Mouse (Mus musculus) liver, embryonic 13.5 days (tissue): ENCODE results near the gene Hes5. TPM values are rescaled to one million over a fixed set of nuclear protein-coding genes. Genes with fewer than 3 reads are reported as not detected.

Experiments
- ATAC-seq: fragments of 200-750 bp; cut with Nextera tagmentation; 2 replicates; pipeline ENCODE4 v1.8.0; 2017; ENCODE audit warnings: low read depth, mild to moderate bottlenecking, moderate number of reproducible peaks, moderate library complexity
- DNase-seq: peaks from one replicate; pipeline ENCODE4 v3.0.0; 2022
- H3K27ac ChIP-seq: fragments of 300-500 bp; sonication (generic); 2 replicates; pipeline ENCODE4 v1.5.1; 2015; ENCODE audit warnings: moderate library complexity, mild to moderate bottlenecking, inconsistent platforms
- H3K27me3 ChIP-seq: fragments of 300-500 bp; sonication (generic); 2 replicates; pipeline ENCODE4 v1.6.1; 2015; ENCODE audit warnings: mild to moderate bottlenecking, inconsistent platforms
- H3K36me3 ChIP-seq: fragments of 300-500 bp; sonication (generic); 2 replicates; pipeline ENCODE4 v1.6.1; 2015; ENCODE audit warnings: mild to moderate bottlenecking, inconsistent platforms
- H3K4me1 ChIP-seq: fragments of 300-500 bp; sonication (generic); replicated peaks from 2 replicates; pipeline ENCODE4 v1.6.1; 2015; ENCODE audit warnings: inconsistent platforms
- H3K4me2 ChIP-seq: fragments of 300-500 bp; sonication (generic); 2 replicates; pipeline ENCODE4 v1.6.1; 2015; ENCODE audit warnings: inconsistent platforms, mild to moderate bottlenecking, moderate library complexity
- H3K4me3 ChIP-seq: fragments of 300-500 bp; sonication (generic); replicated peaks from 2 replicates; pipeline ENCODE4 v1.5.1; 2015; ENCODE audit warnings: mild to moderate bottlenecking, inconsistent platforms
- H3K9ac ChIP-seq: fragments of 300-500 bp; sonication (generic); 2 replicates; pipeline ENCODE4 v1.6.1; 2015; ENCODE audit warnings: mild to moderate bottlenecking, inconsistent platforms
- H3K9me3 ChIP-seq: fragments of 300-500 bp; sonication (generic); replicated peaks from 2 replicates; pipeline ENCODE4 v1.6.1; 2016; ENCODE audit warnings: inconsistent platforms
- WGBS: fragments of 180-500 bp; shearing (Covaris S2); methylation state at CpG from one replicate; pipeline ENCODE4 v1.1.7; 2015; ENCODE audit not compliant: insufficient replicate concordance; 5-methylcytosine and 5-hydroxymethylcytosine counted together
- polyA plus RNA-seq: library from polyadenylated mRNA; unstranded; fragments of >200 nt; fragmentation: Nextera tagmentation; extraction: Ambion mirVana; gene quantifications from 2 replicates; pipeline ENCODE4 v1.2.1, GENCODE M21; 2015

Gene Hes5
- polyA plus RNA-seq, 1 experiment from 2014 or later: 0.23 TPM

- no peaks in the 10 kb centered on the region for H3K4me1 ChIP-seq
- DNase-seq (no peak), ATAC-seq (no peak)
- H3K9ac ChIP-seq: no peak overlapping the region
- H3K4me3 ChIP-seq: no peak overlapping the region
- 0 out of 2 replicates have a peak, but pooled peaks cover under 1% of the 10 kb centered on the region for H3K27me3 ChIP-seq
- H3K36me3 ChIP-seq: no peaks in the 10 kb centered on the region
- H3K4me2 ChIP-seq: no peak overlapping the region
- H3K9me3 ChIP-seq: no peaks in the 10 kb centered on the region
- H3K27ac ChIP-seq: no peak overlapping the region
- 52% methylated on average over 4 of the region's 4 CpGs for WGBS
Observed at GRCm38 (mm10) chr4:154994876-154995275, 34.2 kb downstream of the Hes5 start.

GRCm38 (mm10) chr4:154996572-154997154 is 35.9 kb downstream of the Hes5 start:
- Histone ChIP-seq H3K27me3 (no peaks in the 10 kb centered on the region), H3K4me3 (no peak overlapping the region), H3K4me2 (no peak overlapping the region), H3K4me1 (no peaks in the 10 kb centered on the region), H3K36me3 (no peaks in the 10 kb centered on the region), H3K27ac (no peak overlapping the region), H3K9ac (no peak overlapping the region), H3K9me3 (no peaks in the 10 kb centered on the region)
- WGBS: 42% methylated on average over 8 of the region's 8 CpGs
- ATAC-seq (no peak), DNase-seq (no peak)

- ATAC-seq (no peak), DNase-seq (no peak)
- H3K27ac ChIP-seq: no peak overlapping the region
- H3K4me2 ChIP-seq: no peak overlapping the region
- no peaks in the 10 kb centered on the region for H3K27me3 ChIP-seq
- no peak overlapping the region for H3K9ac ChIP-seq
- WGBS: 34% methylated on average over 5 of the region's 5 CpGs
- H3K36me3 ChIP-seq: no peaks in the 10 kb centered on the region
- H3K4me3 ChIP-seq: no peak overlapping the region
- no peaks in the 10 kb centered on the region for H3K4me1 ChIP-seq
- no peaks in the 10 kb centered on the region for H3K9me3 ChIP-seq
Observed at GRCm38 (mm10) chr4:154999379-154999778, 38.7 kb downstream of the Hes5 start.

- DNase-seq (no peak), ATAC-seq (no peak)
- Histone ChIP-seq H3K9me3 (no peaks in the 10 kb centered on the region), H3K4me1 (no peaks in the 10 kb centered on the region), H3K27ac (no peak overlapping the region), H3K27me3 (no peaks in the 10 kb centered on the region), H3K4me2 (no peak overlapping the region), H3K36me3 (no peaks in the 10 kb centered on the region), H3K9ac (no peak overlapping the region), H3K4me3 (no peak overlapping the region)
- WGBS: 71% methylated on average over 3 of the region's 3 CpGs
Observed at GRCm38 (mm10) chr4:155005278-155005677, 44.6 kb downstream of the Hes5 start.

GRCm38 (mm10) chr4:155006296-155006695 is 45.6 kb downstream of the Hes5 start:
- Histone ChIP-seq H3K36me3 (no peaks in the 10 kb centered on the region), H3K4me2 (no peak overlapping the region), H3K27me3 (0 out of 2 replicates have a peak, but pooled peaks cover 3% of the 10 kb centered on the region), H3K9ac (no peak overlapping the region), H3K27ac (no peak overlapping the region), H3K4me1 (no peaks in the 10 kb centered on the region), H3K9me3 (no peaks in the 10 kb centered on the region), H3K4me3 (no peak overlapping the region)
- DNase-seq (no peak), ATAC-seq (no peak)
- 56% methylated on average over 10 of the region's 10 CpGs for WGBS

- H3K4me1 ChIP-seq: no peaks in the 10 kb centered on the region
- H3K4me3 ChIP-seq: no peak overlapping the region
- no peak overlapping the region for H3K4me2 ChIP-seq
- no peak overlapping the region for H3K27ac ChIP-seq
- no peak for DNase-seq
- no peak for ATAC-seq
- H3K9me3 ChIP-seq: no peaks in the 10 kb centered on the region
- no peaks in the 10 kb centered on the region for H3K36me3 ChIP-seq
- H3K27me3 ChIP-seq: 0 out of 2 replicates have a peak, but pooled peaks cover 3% of the 10 kb centered on the region
- WGBS: 75% methylated on average over 3 of the region's 3 CpGs
- H3K9ac ChIP-seq: no peak overlapping the region
Observed at GRCm38 (mm10) chr4:155007641-155008040, 46.9 kb downstream of the Hes5 start.

GRCm38 (mm10) chr4:155008075-155008474 is 47.4 kb downstream of the Hes5 start:
- no peak overlapping the region for H3K4me3 ChIP-seq
- no peaks in the 10 kb centered on the region for H3K36me3 ChIP-seq
- H3K27ac ChIP-seq: no peak overlapping the region
- H3K4me2 ChIP-seq: no peak overlapping the region
- no peak overlapping the region for H3K9ac ChIP-seq
- 0 out of 2 replicates have a peak, but pooled peaks cover 3% of the 10 kb centered on the region for H3K27me3 ChIP-seq
- H3K4me1 ChIP-seq: no peaks in the 10 kb centered on the region
- ATAC-seq (no peak), DNase-seq (no peak)
- no peaks in the 10 kb centered on the region for H3K9me3 ChIP-seq

GRCm38 (mm10) chr4:155009216-155009615 is 48.5 kb downstream of the Hes5 start:
- 53% methylated on average over 3 of the region's 3 CpGs for WGBS
- Histone ChIP-seq H3K4me1 (no peaks in the 10 kb centered on the region), H3K27ac (no peak overlapping the region), H3K4me2 (no peak overlapping the region), H3K4me3 (no peak overlapping the region), H3K36me3 (no peaks in the 10 kb centered on the region), H3K9me3 (no peaks in the 10 kb centered on the region), H3K27me3 (0 out of 2 replicates have a peak, but pooled peaks cover 9% of the 10 kb centered on the region), H3K9ac (no peak overlapping the region)
- DNase-seq (no peak), ATAC-seq (no peak)

GRCm38 (mm10) chr4:155010870-155011269 is 50.1 kb downstream of the Hes5 start:
- H3K36me3 ChIP-seq: no peaks in the 10 kb centered on the region
- H3K9ac ChIP-seq: no peak overlapping the region
- H3K4me2 ChIP-seq: no peak overlapping the region
- no peak overlapping the region for H3K4me3 ChIP-seq
- 65% methylated on average over 5 of the region's 5 CpGs for WGBS
- H3K4me1 ChIP-seq: no peaks in the 10 kb centered on the region
- DNase-seq (no peak), ATAC-seq (no peak)
- H3K27me3 ChIP-seq: 0 out of 2 replicates have a peak, but pooled peaks cover 14% of the 10 kb centered on the region
- H3K27ac ChIP-seq: no peak overlapping the region
- no peaks in the 10 kb centered on the region for H3K9me3 ChIP-seq

GRCm38 (mm10) chr4:155011312-155012025 is 50.7 kb downstream of the Hes5 start:
- WGBS: 55% methylated on average over 8 of the region's 8 CpGs
- Histone ChIP-seq H3K4me2 (no peak overlapping the region), H3K27me3 (0 out of 2 replicates have a peak, but pooled peaks cover 14% of the 10 kb centered on the region), H3K36me3 (no peaks in the 10 kb centered on the region), H3K4me1 (no peaks in the 10 kb centered on the region), H3K9ac (no peak overlapping the region), H3K27ac (no peak overlapping the region), H3K9me3 (no peaks in the 10 kb centered on the region), H3K4me3 (no peak overlapping the region)
- ATAC-seq (no peak), DNase-seq (no peak)
